Mouse (Mus musculus) heart, postnatal 0 days (tissue): ENCODE results near the gene Ush2a. TPM values are rescaled to one million over a fixed set of nuclear protein-coding genes. Genes with fewer than 3 reads are reported as not detected.

Experiments
- ATAC-seq: fragments of 200-750 bp; cut with Nextera tagmentation; 2 replicates; pipeline ENCODE4 v1.8.0; 2017; ENCODE audit warnings: low read depth, moderate number of reproducible peaks, moderate library complexity; ENCODE audit not compliant: insufficient read depth
- DNase-seq: peaks from one replicate; pipeline ENCODE4 v3.0.0-alpha.2; 2016; ENCODE audit warnings: low spot score
- H3K27ac ChIP-seq: fragments of 300-500 bp; sonication (generic); 2 replicates; pipeline ENCODE4 v1.5.1; 2014; ENCODE audit warnings: low read depth, mild to moderate bottlenecking
- H3K27me3 ChIP-seq: fragments of 300-500 bp; sonication (generic); 2 replicates; pipeline ENCODE4 v1.6.1; 2014; ENCODE audit warnings: low read length, mixed read lengths; ENCODE audit not compliant: control insufficient read depth, insufficient read depth
- H3K36me3 ChIP-seq: fragments of 300-500 bp; sonication (generic); replicated peaks from 2 replicates; pipeline ENCODE4 v1.6.1; 2014; ENCODE audit warnings: low read length, mixed read lengths; ENCODE audit not compliant: control insufficient read depth, insufficient read depth
- H3K4me1 ChIP-seq: fragments of 300-500 bp; sonication (generic); 2 replicates; pipeline ENCODE4 v1.6.1; 2014; ENCODE audit warnings: antibody characterized with exemption; ENCODE audit not compliant: control insufficient read depth, insufficient read depth
- H3K4me2 ChIP-seq: fragments of 300-500 bp; sonication (generic); 2 replicates; pipeline ENCODE4 v1.6.1; 2014; ENCODE audit warnings: low read depth, mild to moderate bottlenecking, low read length, moderate library complexity
- H3K4me3 ChIP-seq: fragments of 300-500 bp; sonication (generic); 2 replicates; pipeline ENCODE4 v1.5.1; 2014; ENCODE audit warnings: low read depth, low read length
- H3K9ac ChIP-seq: fragments of 300-500 bp; sonication (generic); replicated peaks from 2 replicates; pipeline ENCODE4 v1.6.1; 2014; ENCODE audit warnings: low read depth, low read length, mixed read lengths
- H3K9me3 ChIP-seq: fragments of 300-500 bp; sonication (generic); replicated peaks from 2 replicates; pipeline ENCODE4 v1.6.1; 2016; ENCODE audit warnings: low read length; ENCODE audit not compliant: control insufficient read depth
- CTCF ChIP-seq: IDR thresholded peaks from 2 replicates; pipeline ENCODE4 v1.5.1; 2016; ENCODE audit warnings: antibody characterized with exemption, control low read depth, low read depth
- EP300 ChIP-seq: IDR thresholded peaks from 2 replicates; pipeline ENCODE4 v1.6.1; 2016; ENCODE audit warnings: antibody characterized with exemption, low read depth
- WGBS: fragments of 180-500 bp; shearing (Covaris S2); extraction: QIAGEN DNeasy Blood & Tissue Kit; methylation state at CpG from one replicate; pipeline ENCODE4 v1.1.7; 2014; 5-methylcytosine and 5-hydroxymethylcytosine counted together
- polyA plus RNA-seq: library from polyadenylated mRNA; unstranded; fragments of >200 nt; fragmentation: Nextera tagmentation; extraction: Ambion mirVana; gene quantifications from 2 replicates; pipeline ENCODE4 v1.2.1, GENCODE M21; 2015
- total RNA-seq: library from RNA; depleted of rRNA; stranded (reverse); fragments of >200 nt; gene quantifications from 2 replicates; pipeline ENCODE4 v1.2.3, GENCODE M21; 2014; ENCODE audit warnings: low replicate concordance

Gene Ush2a
- total and polyA plus RNA-seq, 2 experiments from 2014 or later, result 0.11 TPM; not detected in 1

GRCm38 (mm10) chr1:188834770-188835169 lies 572.9 kb downstream of the Ush2a start:
- Histone ChIP-seq H3K27ac (no peak overlapping the region), H3K36me3 (no peaks in the 10 kb centered on the region), H3K27me3 (no peaks in the 10 kb centered on the region), H3K4me3 (no peak overlapping the region), H3K4me1 (no peaks in the 10 kb centered on the region), H3K9ac (no peak overlapping the region), H3K9me3 (no peaks in the 10 kb centered on the region), H3K4me2 (no peak overlapping the region)
- TF ChIP-seq CTCF (no peak), EP300 (no peak)
- WGBS, result 77% methylated on average over 3 of the region's 3 CpGs
- no peak for DNase-seq
- no peak for ATAC-seq

DNA sequence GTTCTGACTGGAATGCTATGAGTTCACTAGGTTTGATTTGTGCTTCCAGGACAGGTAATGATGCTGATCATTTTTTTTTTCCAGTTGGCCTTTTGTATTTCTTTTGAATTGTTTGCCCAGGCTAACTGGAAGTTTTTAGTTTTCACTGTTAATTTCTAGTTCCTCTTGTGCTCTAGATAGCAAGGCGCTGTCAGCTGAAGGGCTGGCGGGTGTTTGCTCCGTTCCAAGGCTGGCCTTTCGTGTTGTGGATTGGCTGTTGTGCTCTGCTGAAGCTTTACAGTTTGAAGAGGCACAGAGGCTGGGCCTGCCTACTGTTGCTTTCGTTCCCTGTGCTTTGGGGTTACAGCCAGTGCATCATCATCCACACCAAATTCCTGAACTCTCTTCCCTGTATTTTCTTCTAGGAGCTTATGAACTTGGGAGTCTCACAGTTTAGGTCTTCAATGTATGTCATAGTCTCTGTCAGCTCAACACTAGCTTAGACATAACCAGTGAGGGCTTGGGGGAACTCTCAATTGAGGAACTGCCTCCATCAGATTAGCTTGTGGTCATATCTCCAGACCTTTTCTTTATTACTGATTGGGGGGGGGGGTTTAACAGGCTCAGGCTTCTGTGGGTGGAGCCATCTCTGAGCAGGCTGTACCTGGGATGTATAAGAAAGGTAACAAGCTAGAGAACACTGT lies 575.9 kb downstream of the Ush2a start:
- ATAC-seq (no peak), DNase-seq (no peak)
- WGBS, result 78% methylated on average over 5 of the region's 5 CpGs
- H3K36me3 ChIP-seq, result no peaks in the 10 kb centered on the region
- TF ChIP-seq EP300, result no peak
- no peak for TF ChIP-seq CTCF
- no peaks in the 10 kb centered on the region for H3K9me3 ChIP-seq
- H3K4me1 ChIP-seq, result no peaks in the 10 kb centered on the region
- no peak overlapping the region for H3K4me2 ChIP-seq
- H3K27me3 ChIP-seq, result no peaks in the 10 kb centered on the region
- H3K4me3 ChIP-seq, result no peak overlapping the region
- no peak overlapping the region for H3K9ac ChIP-seq
- H3K27ac ChIP-seq, result no peak overlapping the region

GRCm38 (mm10) chr1:188847242-188847641 lies 585.4 kb downstream of the Ush2a start:
- whole genome bisulfite sequencing, result 73% methylated on average over 6 of the region's 6 CpGs
- ATAC-seq, result no peak
- DNase-seq, result no peak
- Histone ChIP-seq H3K36me3 (no peaks in the 10 kb centered on the region), H3K9me3 (no peaks in the 10 kb centered on the region), H3K27ac (no peak overlapping the region), H3K27me3 (no peaks in the 10 kb centered on the region), H3K4me1 (no peaks in the 10 kb centered on the region), H3K4me2 (no peak overlapping the region), H3K9ac (no peak overlapping the region), H3K4me3 (no peak overlapping the region)
- no peak for TF ChIP-seq CTCF
- TF ChIP-seq EP300, result no peak

GRCm38 (mm10) chr1:188852776-188853175 lies 591.0 kb downstream of the Ush2a start:
- H3K27ac ChIP-seq, result no peak overlapping the region
- no peaks in the 10 kb centered on the region for H3K36me3 ChIP-seq
- H3K9me3 ChIP-seq, result no peaks in the 10 kb centered on the region
- no peaks in the 10 kb centered on the region for H3K4me1 ChIP-seq
- no peak overlapping the region for H3K9ac ChIP-seq
- no peak overlapping the region for H3K4me3 ChIP-seq
- DNase-seq, result no peak
- 67% methylated on average over 5 of the region's 5 CpGs for WGBS
- ATAC-seq, result no peak
- TF ChIP-seq CTCF (no peak), EP300 (no peak)
- H3K4me2 ChIP-seq, result no peak overlapping the region
- no peaks in the 10 kb centered on the region for H3K27me3 ChIP-seq

DNA sequence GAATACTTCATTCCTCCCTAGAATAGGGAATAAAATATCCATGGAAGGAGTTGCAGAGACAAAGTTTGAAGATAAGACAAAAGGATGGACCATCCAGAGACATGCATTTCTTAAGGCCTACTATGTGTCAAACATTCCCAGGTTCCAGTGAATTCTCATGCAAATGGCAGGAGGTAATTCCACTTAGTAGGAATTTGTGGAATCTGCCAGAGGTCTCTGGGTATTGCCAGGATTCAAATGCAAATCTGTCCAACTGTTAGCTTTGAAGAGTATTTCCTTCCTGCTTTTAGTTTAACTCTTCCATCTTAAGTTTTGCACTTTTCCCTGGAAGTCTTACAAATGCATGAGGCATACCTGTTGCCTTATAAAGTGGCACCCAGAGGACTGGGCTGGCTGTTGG lies 592.4 kb downstream of the Ush2a start:
- ATAC-seq, result no peak
- no peak for TF ChIP-seq CTCF
- TF ChIP-seq EP300, result no peak

GRCm38 (mm10) chr1:188855034-188855433 lies 593.2 kb downstream of the Ush2a start:
- no peaks in the 10 kb centered on the region for H3K4me1 ChIP-seq
- DNase-seq, result no peak
- H3K9me3 ChIP-seq, result no peaks in the 10 kb centered on the region
- no peak overlapping the region for H3K9ac ChIP-seq
- ATAC-seq, result no peak
- no peaks in the 10 kb centered on the region for H3K36me3 ChIP-seq
- no peaks in the 10 kb centered on the region for H3K27me3 ChIP-seq
- no peak overlapping the region for H3K27ac ChIP-seq
- no peak overlapping the region for H3K4me2 ChIP-seq
- 91% methylated on average over 2 of the region's 2 CpGs for WGBS
- no peak overlapping the region for H3K4me3 ChIP-seq
- TF ChIP-seq EP300 (no peak), CTCF (no peak)

More for the DNA sequence above, 592.4 kb downstream of the Ush2a start:
- H3K4me2 ChIP-seq, result no peak overlapping the region
- no peak for DNase-seq
- no peaks in the 10 kb centered on the region for H3K4me1 ChIP-seq
- no peak overlapping the region for H3K9ac ChIP-seq
- no peaks in the 10 kb centered on the region for H3K27me3 ChIP-seq
- no peak overlapping the region for H3K27ac ChIP-seq
- no peak overlapping the region for H3K4me3 ChIP-seq
- no peaks in the 10 kb centered on the region for H3K36me3 ChIP-seq
- no peaks in the 10 kb centered on the region for H3K9me3 ChIP-seq
